Mouse (Mus musculus) thymus, adult 2 months (tissue): Measurements from ENCODE around the gene Ppp1r15a.

Experiments
- CTCF ChIP-seq: fragments of 200-500 bp; IDR thresholded peaks from 2 replicates; pipeline ENCODE4 v1.5.1; 2012; ENCODE audit warnings: mild to moderate bottlenecking, control low read depth, low read length, moderate library complexity, borderline replicate concordance; ENCODE audit not compliant: control insufficient read depth, poor library complexity, insufficient read depth; ENCODE audit errors: extremely low read depth
- POLR2A ChIP-seq: fragments of 200-500 bp; IDR thresholded peaks from 2 replicates; pipeline ENCODE4 v1.6.1; 2012; ENCODE audit warnings: mild to moderate bottlenecking, low read length, control low read depth, moderate library complexity; ENCODE audit not compliant: control insufficient read depth, poor library complexity, insufficient read depth; ENCODE audit errors: extremely low read depth

DNA sequence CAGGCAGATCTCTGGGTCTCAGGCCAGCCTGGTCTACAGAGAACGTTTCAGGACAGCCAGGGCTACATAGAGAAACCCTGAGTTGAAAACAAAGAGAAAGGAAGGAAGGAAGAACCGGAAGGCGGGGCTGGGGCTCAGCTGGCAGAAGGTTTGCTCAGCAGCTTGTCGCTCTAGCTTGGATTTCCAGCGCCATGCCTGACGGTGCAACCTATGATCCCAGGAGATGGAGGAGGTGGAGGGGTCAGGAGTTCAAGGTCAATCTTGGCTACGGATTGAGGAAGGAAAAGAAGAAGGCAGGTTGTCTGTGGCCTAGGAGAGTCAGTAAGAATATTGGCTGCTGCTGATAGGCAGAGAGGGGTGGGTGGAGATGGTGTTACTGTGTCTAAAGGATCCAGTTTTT is 34.2 kb upstream of the Ppp1r15a start:
- TF ChIP-seq CTCF: no peak
- no peak for TF ChIP-seq POLR2A
